Mouse (Mus musculus) A20 (cell line): ENCODE results near the gene Coa4.

ENCODE experiments used
- DNase-seq: peaks from one replicate; pipeline ENCODE4 v3.0.0-alpha.2; 2011; ENCODE audit warnings: low read depth, low spot score

Coa4 gene

GRCm38 (mm10) chr7:100536804-100537518, at the start of gene Coa4:
Gene Coa4, plus strand, starts transcription at chr7:100537071.
- peak; percentile 96 for DNase-seq

- DNase-seq = peak; percentile 29
Observed at GRCm38 (mm10) chr7:100487301-100487700, 49.6 kb upstream of the Coa4 start.

GRCm38 (mm10) chr7:100488474-100489048, 48.3 kb upstream of the Coa4 start:
- no peak for DNase-seq

- DNase-seq = no peak
Observed at GRCm38 (mm10) chr7:100492391-100493116, 44.3 kb upstream of the Coa4 start.

GRCm38 (mm10) chr7:100493117-100493483, 43.8 kb upstream of the Coa4 start, which contains the start of gene Ucp2:
Gene Ucp2, plus strand, starts transcription at chr7:100493337.
- peak; percentile 98 for DNase-seq

- peak; percentile 73 for DNase-seq
Observed at GRCm38 (mm10) chr7:100493484-100494414, 43.1 kb upstream of the Coa4 start.

GRCm38 (mm10) chr7:100494415-100494831, 42.4 kb upstream of the Coa4 start:
- DNase-seq = peak; percentile 74

GRCm38 (mm10) chr7:100495042-100495441, 41.8 kb upstream of the Coa4 start:
- DNase-seq = no peak

GRCm38 (mm10) chr7:100495581-100496251, 41.2 kb upstream of the Coa4 start:
- DNase-seq = peak; percentile 94

- no peak for DNase-seq
Observed at GRCm38 (mm10) chr7:100496371-100496770, 40.5 kb upstream of the Coa4 start.

GRCm38 (mm10) chr7:100496791-100497190, 40.1 kb upstream of the Coa4 start:
- DNase-seq = no peak

- DNase-seq = no peak
Observed at GRCm38 (mm10) chr7:100497402-100497801, 39.5 kb upstream of the Coa4 start.

GRCm38 (mm10) chr7:100497982-100498381, 38.9 kb upstream of the Coa4 start:
- no peak for DNase-seq

GRCm38 (mm10) chr7:100499465-100499864, 37.4 kb upstream of the Coa4 start:
- no peak for DNase-seq

GRCm38 (mm10) chr7:100500276-100500977, 36.4 kb upstream of the Coa4 start:
- no peak for DNase-seq

GRCm38 (mm10) chr7:100501027-100501843, 35.6 kb upstream of the Coa4 start:
- peak; percentile 71 for DNase-seq

GRCm38 (mm10) chr7:100501844-100502373, 35.0 kb upstream of the Coa4 start:
- DNase-seq = peak; percentile 67

GRCm38 (mm10) chr7:100502374-100502922, 34.4 kb upstream of the Coa4 start:
- peak; percentile 66 for DNase-seq

- peak; percentile 47 for DNase-seq
Observed at GRCm38 (mm10) chr7:100503076-100503475, 33.8 kb upstream of the Coa4 start.
